Mouse (Mus musculus): Measurements from ENCODE around the gene Prune1. TPM values are rescaled to one million over a fixed set of nuclear protein-coding genes. Genes with fewer than 3 reads are reported as not detected.

Gene Prune1
- polyA plus RNA-seq, 1 experiment from 2014 or later, result 20.3 TPM

DNA sequence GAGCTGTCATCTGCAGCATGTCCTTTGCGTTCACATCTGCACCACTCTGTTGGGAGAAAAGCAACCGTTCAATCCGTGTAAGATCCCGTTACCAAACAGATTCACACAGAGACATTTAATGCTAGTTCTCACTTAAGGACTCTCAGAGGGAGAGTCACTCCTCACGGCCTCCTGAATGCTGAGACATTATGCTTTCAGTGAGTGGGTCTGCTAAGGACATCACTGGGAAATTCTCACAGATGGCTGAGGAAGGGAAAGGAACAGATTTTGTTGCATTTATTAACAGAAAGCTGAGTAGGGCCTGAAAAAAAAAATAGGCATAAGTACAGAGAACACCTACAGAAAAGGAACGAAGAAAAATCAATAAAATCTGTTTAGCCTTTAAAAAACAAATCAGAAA lies 78.0 kb downstream of the Prune1 start:
- H3K4me1 ChIP-seq (replicated peaks; ENCODE audit: insufficient read depth, low read length), result no peaks in the 10 kb centered on the region
- no peak overlapping the region for H3K9ac ChIP-seq (ENCODE audit: low read depth, low read length)
- no peaks in the 10 kb centered on the region for H3K27me3 ChIP-seq (ENCODE audit: insufficient read depth, low read length)
- ATAC-seq (replicated peaks; ENCODE audit: low FRiP score, low read depth) (no peak), DNase-seq (ENCODE audit: low spot score) (no peak)
- H3K9me3 ChIP-seq (replicated peaks; ENCODE audit: low read length), result no peaks in the 10 kb centered on the region
- H3K27ac ChIP-seq, result no peak overlapping the region
- H3K36me3 ChIP-seq (ENCODE audit: insufficient read depth, low read length), result peaks cover 51% of the 10 kb centered on the region
- WGBS, result 90% methylated on average over 6 of the region's 6 CpGs
- no peak overlapping the region for H3K4me3 ChIP-seq (replicated peaks; ENCODE audit: low read depth, low read length)
- no peak overlapping the region for H3K4me2 ChIP-seq (ENCODE audit: low read length)
- no peak for TF ChIP-seq CTCF (IDR thresholded peaks at IDR 0.05; ENCODE audit: low read depth)

Other genes starting within 250 kb of the Prune1 start
- gene Psmd4, start 239.5 kb downstream of the Prune1 start, polyA plus RNA-seq (2015; fragmentation: Nextera tagmentation; extraction: Ambion mirVana), result 214 and 231 TPM in 2 replicates
- 17.8 and 19.8 TPM in 2 replicates for gene Pip5k1a, start 175.1 kb downstream of the Prune1 start, polyA plus RNA-seq (2015; fragmentation: Nextera tagmentation; extraction: Ambion mirVana)
- gene Vps72, start 171.1 kb downstream of the Prune1 start, polyA plus RNA-seq (2015; fragmentation: Nextera tagmentation; extraction: Ambion mirVana), result 116 and 120 TPM in 2 replicates
- 0.69 and 0.83 TPM in 2 replicates for gene Tmod4, start 157.6 kb downstream of the Prune1 start, polyA plus RNA-seq (2015; fragmentation: Nextera tagmentation; extraction: Ambion mirVana)
- 63.0 and 63.5 TPM in 2 replicates for gene Scnm1, start 148.1 kb downstream of the Prune1 start, polyA plus RNA-seq (2015; fragmentation: Nextera tagmentation; extraction: Ambion mirVana)
- gene Lysmd1, start 148.0 kb downstream of the Prune1 start, polyA plus RNA-seq (2015; fragmentation: Nextera tagmentation; extraction: Ambion mirVana), result 14.4 and 15.2 TPM in 2 replicates
- gene Tnfaip8l2, start 139.7 kb downstream of the Prune1 start, polyA plus RNA-seq (2015; fragmentation: Nextera tagmentation; extraction: Ambion mirVana), result 2.8 and 3.6 TPM in 2 replicates
- gene Sema6c, start 121.6 kb downstream of the Prune1 start, polyA plus RNA-seq (2015; fragmentation: Nextera tagmentation; extraction: Ambion mirVana), result 1.8 and 2.9 TPM in 2 replicates
- 4.5 and 5.4 TPM in 2 replicates for gene Gabpb2, start 64.2 kb downstream of the Prune1 start, polyA plus RNA-seq (2015; fragmentation: Nextera tagmentation; extraction: Ambion mirVana)
- 98.5 and 102 TPM in 2 replicates for gene Cdc42se1, start 53.3 kb downstream of the Prune1 start, polyA plus RNA-seq (2015; fragmentation: Nextera tagmentation; extraction: Ambion mirVana)
- 11.2 and 11.8 TPM in 2 replicates for gene Mllt11, start 49.9 kb downstream of the Prune1 start, polyA plus RNA-seq (2015; fragmentation: Nextera tagmentation; extraction: Ambion mirVana)
- gene Gm128, start 40.5 kb downstream of the Prune1 start, polyA plus RNA-seq (2015; fragmentation: Nextera tagmentation; extraction: Ambion mirVana), result 1.2 and 1.3 TPM in 2 replicates
- 0.82 and 1.6 TPM in 2 replicates for gene Bnipl, start 30.9 kb downstream of the Prune1 start, polyA plus RNA-seq (2015; fragmentation: Nextera tagmentation; extraction: Ambion mirVana)
- 72.6 and 73.2 TPM in 2 replicates for gene Mindy1, start 731 bp downstream of the Prune1 start, polyA plus RNA-seq (2015; fragmentation: Nextera tagmentation; extraction: Ambion mirVana)
- 9.9 and 10.1 TPM in 2 replicates for gene Anxa9, start 25.1 kb upstream of the Prune1 start, polyA plus RNA-seq (2015; fragmentation: Nextera tagmentation; extraction: Ambion mirVana)
- gene Cers2, start 32.7 kb upstream of the Prune1 start, polyA plus RNA-seq (2015; fragmentation: Nextera tagmentation; extraction: Ambion mirVana), result 172 and 186 TPM in 2 replicates
- gene Setdb1, start 75.1 kb upstream of the Prune1 start, polyA plus RNA-seq (2015; fragmentation: Nextera tagmentation; extraction: Ambion mirVana), result 22.2 and 23.2 TPM in 2 replicates
- 0.22 and 0.26 TPM in 2 replicates for gene 4930558C23Rik, start 120.8 kb upstream of the Prune1 start, polyA plus RNA-seq (2015; fragmentation: Nextera tagmentation; extraction: Ambion mirVana)
- 21.6 and 26.7 TPM in 2 replicates for gene Arnt, start 152.3 kb upstream of the Prune1 start, polyA plus RNA-seq (2015; fragmentation: Nextera tagmentation; extraction: Ambion mirVana)
- 10.5 and 11.3 TPM in 2 replicates for gene Ctsk, start 217.2 kb upstream of the Prune1 start, polyA plus RNA-seq (2015; fragmentation: Nextera tagmentation; extraction: Ambion mirVana)
- 22.1 and 24.0 TPM in 2 replicates for gene Ctss, start 244.7 kb upstream of the Prune1 start, polyA plus RNA-seq (2015; fragmentation: Nextera tagmentation; extraction: Ambion mirVana)

Measured in kidney, postnatal 0 days (tissue).